Mouse (Mus musculus) heart, embryonic 12.5 days (tissue): ENCODE results near the gene Itga11. TPM values are rescaled to one million over a fixed set of nuclear protein-coding genes. Genes with fewer than 3 reads are reported as not detected.

ENCODE experiments used
- ATAC-seq: fragments of 200-750 bp; cut with Nextera tagmentation; 2 replicates; pipeline ENCODE4 v1.8.0; 2017; ENCODE audit warnings: moderate TSS enrichment, moderate library complexity; ENCODE audit not compliant: insufficient number of reproducible peaks, low FRiP score
- H3K27ac ChIP-seq: fragments of 300-500 bp; sonication (generic); 2 replicates; pipeline ENCODE4 v1.5.1; 2016; ENCODE audit warnings: mild to moderate bottlenecking, moderate library complexity; ENCODE audit not compliant: poor library complexity, severe bottlenecking
- H3K27me3 ChIP-seq: fragments of 300-500 bp; sonication (generic); replicated peaks from 2 replicates; pipeline ENCODE4 v1.6.1; 2016; ENCODE audit warnings: mild to moderate bottlenecking, moderate library complexity
- H3K36me3 ChIP-seq: fragments of 300-500 bp; sonication (generic); 2 replicates; pipeline ENCODE4 v1.6.1; 2016; ENCODE audit warnings: mild to moderate bottlenecking, moderate library complexity
- H3K4me1 ChIP-seq: fragments of 300-500 bp; sonication (generic); replicated peaks from 2 replicates; pipeline ENCODE4 v1.6.1; 2016; ENCODE audit warnings: mild to moderate bottlenecking
- H3K4me2 ChIP-seq: fragments of 300-500 bp; sonication (generic); 2 replicates; pipeline ENCODE4 v1.6.1; 2016; ENCODE audit warnings: mild to moderate bottlenecking, moderate library complexity
- H3K4me3 ChIP-seq: fragments of 300-500 bp; sonication (generic); 2 replicates; pipeline ENCODE4 v1.5.1; 2016; ENCODE audit warnings: mild to moderate bottlenecking
- H3K9ac ChIP-seq: fragments of 300-500 bp; sonication (generic); 2 replicates; pipeline ENCODE4 v1.6.1; 2016; ENCODE audit warnings: mild to moderate bottlenecking, moderate library complexity
- H3K9me3 ChIP-seq: fragments of 300-500 bp; sonication (generic); replicated peaks from 2 replicates; pipeline ENCODE4 v1.6.1; 2016; ENCODE audit warnings: mild to moderate bottlenecking, moderate library complexity
- WGBS: fragments of 180-500 bp; shearing (Covaris S2); methylation state at CpG from one replicate; pipeline ENCODE4 v1.1.7; 2016; 5-methylcytosine and 5-hydroxymethylcytosine counted together
- polyA plus RNA-seq: library from polyadenylated mRNA; unstranded; fragments of >200 nt; fragmentation: Nextera tagmentation; extraction: Ambion mirVana; gene quantifications from 2 replicates; pipeline ENCODE4 v1.2.1, GENCODE M21; 2016

Itga11 gene
- polyA plus RNA-seq, 1 experiment from 2014 or later: 1.00 TPM

DNA sequence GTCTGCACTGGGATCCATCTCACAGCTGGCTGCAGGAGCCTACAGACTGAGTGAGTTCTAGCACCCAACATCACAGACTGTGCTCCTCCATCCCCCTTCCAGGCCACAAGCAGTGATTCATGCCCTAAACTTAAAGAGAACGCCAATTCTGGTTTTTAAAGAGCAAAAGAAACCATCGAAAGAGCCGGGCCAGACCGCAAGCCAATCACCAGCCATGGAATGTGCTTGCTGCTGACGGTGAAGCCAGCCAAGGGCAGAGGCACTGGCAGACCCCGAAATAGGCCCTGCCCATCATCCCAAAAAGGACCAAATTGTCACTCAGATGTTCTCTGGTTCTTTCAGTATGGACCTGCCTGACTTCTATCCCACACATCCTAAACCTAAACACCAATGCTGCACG, 6.7 kb downstream of the Itga11 start:
- Histone ChIP-seq H3K36me3 (no peaks in the 10 kb centered on the region), H3K9me3 (no peaks in the 10 kb centered on the region), H3K27ac (no peak overlapping the region), H3K27me3 (peaks cover 16% of the 10 kb centered on the region), H3K4me2 (no peak overlapping the region), H3K4me3 (no peak overlapping the region), H3K9ac (no peak overlapping the region), H3K4me1 (peaks cover under 1% of the 10 kb centered on the region; the same call in 1 of the 2 replicates)
- no peak for ATAC-seq
- 78% methylated on average over 7 of the region's 7 CpGs for WGBS

GRCm38 (mm10) chr9:62689748-62690147, 12.1 kb downstream of the Itga11 start:
- ATAC-seq: no peak
- Histone ChIP-seq H3K27me3 (peaks cover 12% of the 10 kb centered on the region), H3K27ac (no peak overlapping the region), H3K9me3 (no peaks in the 10 kb centered on the region), H3K36me3 (no peaks in the 10 kb centered on the region), H3K4me1 (peaks cover under 1% of the 10 kb centered on the region; the same call in 1 of the 2 replicates), H3K9ac (no peak overlapping the region), H3K4me3 (no peak overlapping the region), H3K4me2 (no peak overlapping the region)
- WGBS: 83% methylated on average over 10 of the region's 10 CpGs

DNA sequence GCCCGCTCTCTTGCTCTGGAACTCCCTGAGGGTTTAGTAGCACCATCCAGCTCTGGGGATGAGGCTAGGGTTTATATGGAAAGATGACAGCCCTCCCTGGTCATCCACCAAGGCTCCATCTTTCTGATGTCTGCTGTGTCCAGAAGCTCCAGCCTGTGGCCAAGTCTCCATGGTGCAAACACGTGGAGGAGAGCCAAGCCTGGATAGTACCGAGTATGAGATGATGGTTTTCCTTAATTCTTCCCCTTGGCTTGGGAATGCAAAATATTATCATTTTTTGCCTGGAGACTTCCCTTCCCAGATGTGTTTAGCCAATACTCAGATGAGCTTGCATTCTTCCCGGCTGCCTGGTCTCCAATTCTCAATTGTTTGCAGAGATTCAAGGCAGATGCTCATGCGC, 16.4 kb downstream of the Itga11 start:
- Histone ChIP-seq H3K4me1 (peaks cover 26% of the 10 kb centered on the region), H3K4me2 (no peak overlapping the region), H3K9me3 (no peaks in the 10 kb centered on the region), H3K27me3 (peaks cover 8% of the 10 kb centered on the region), H3K4me3 (no peak overlapping the region), H3K36me3 (no peaks in the 10 kb centered on the region), H3K9ac (no peak overlapping the region), H3K27ac (no peak overlapping the region)
- no peak for ATAC-seq
- WGBS: 87% methylated on average over 5 of the region's 5 CpGs

DNA sequence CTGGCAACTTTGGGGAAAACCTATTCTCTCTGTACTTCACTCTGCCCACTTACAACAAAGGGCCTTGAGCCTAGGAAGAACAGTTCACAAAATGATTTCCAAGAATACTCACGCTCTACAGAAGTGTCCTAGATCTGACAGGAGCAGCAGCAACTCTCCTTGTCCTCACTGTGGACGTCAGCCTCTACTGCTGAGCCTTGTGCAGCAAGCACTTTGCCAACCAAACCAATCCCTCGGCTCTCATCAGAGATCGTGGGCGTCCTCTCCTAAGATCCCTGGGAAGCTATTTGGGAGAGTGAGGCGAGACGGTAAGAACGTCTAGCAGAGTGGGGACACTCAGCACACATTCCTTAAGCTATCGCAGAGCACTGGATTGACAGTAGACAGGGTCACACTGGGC, 17.6 kb downstream of the Itga11 start:
- H3K27me3 ChIP-seq: peaks cover 5% of the 10 kb centered on the region
- H3K9me3 ChIP-seq: no peaks in the 10 kb centered on the region
- ATAC-seq: no peak
- peak overlapping the region; percentile 28 for H3K4me2 ChIP-seq
- whole genome bisulfite sequencing: 35% methylated on average over 9 of the region's 9 CpGs
- peaks cover 26% of the 10 kb centered on the region for H3K4me1 ChIP-seq
- no peaks in the 10 kb centered on the region for H3K36me3 ChIP-seq
- peak overlapping the region; percentile 3; the same call in 1 of the 2 replicates for H3K27ac ChIP-seq
- H3K4me3 ChIP-seq: no peak overlapping the region
- H3K9ac ChIP-seq: no peak overlapping the region

DNA sequence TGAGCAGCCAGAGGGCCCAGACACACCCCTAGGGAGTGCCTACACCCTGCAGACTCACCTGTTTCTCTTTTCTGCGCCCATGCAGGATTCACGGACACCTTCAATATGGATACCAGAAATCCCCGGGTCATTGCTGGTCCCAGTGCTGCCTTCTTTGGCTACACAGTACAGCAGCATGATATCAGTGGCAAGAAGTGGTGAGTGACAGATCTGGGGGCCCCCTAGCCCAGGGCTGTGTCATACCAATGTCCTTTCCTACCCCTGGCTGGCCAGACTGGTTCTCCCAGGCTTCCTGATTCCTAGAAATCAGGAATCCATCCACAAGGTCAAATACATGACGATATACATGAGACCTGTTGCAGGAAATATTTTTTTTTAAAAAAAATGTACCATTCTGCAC, 19.2 kb downstream of the Itga11 start:
- Histone ChIP-seq H3K9me3 (no peaks in the 10 kb centered on the region), H3K4me1 (peaks cover 26% of the 10 kb centered on the region), H3K36me3 (no peaks in the 10 kb centered on the region), H3K9ac (0 out of 2 replicates have a peak overlapping the region, but pooled peaks have one; percentile 26), H3K4me2 (peak overlapping the region; percentile 42), H3K4me3 (no peak overlapping the region), H3K27me3 (peaks cover 4% of the 10 kb centered on the region), H3K27ac (peak overlapping the region; percentile 73; the same call in 1 of the 2 replicates)
- peak; percentile 67 for ATAC-seq
- 50% methylated on average over 4 of the region's 4 CpGs for WGBS

DNA sequence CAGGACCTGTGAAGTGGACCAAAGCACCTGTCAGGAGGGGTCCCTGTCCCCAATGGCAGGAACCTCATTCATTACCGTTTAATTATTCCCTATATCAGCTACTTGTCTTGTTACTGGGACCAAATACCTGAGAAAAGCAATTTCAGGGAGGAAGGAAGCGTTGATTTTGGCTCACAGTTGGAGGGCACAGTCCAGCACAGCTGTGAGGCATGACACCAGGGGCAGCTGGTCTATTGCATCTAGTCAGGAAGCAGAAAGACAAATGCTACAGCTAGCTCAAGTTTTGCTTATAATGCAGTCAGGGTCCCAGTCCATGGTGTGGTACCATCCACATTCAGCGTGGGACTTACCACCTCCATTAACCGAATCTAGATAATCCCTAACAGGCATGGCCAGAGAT, 29.6 kb downstream of the Itga11 start:
- ATAC-seq: no peak
- no peak overlapping the region for H3K27ac ChIP-seq
- 84% methylated on average over 4 of the region's 4 CpGs for WGBS
- H3K27me3 ChIP-seq: no peaks in the 10 kb centered on the region
- no peak overlapping the region for H3K4me3 ChIP-seq
- no peaks in the 10 kb centered on the region for H3K36me3 ChIP-seq
- H3K4me1 ChIP-seq: 0 out of 2 replicates have a peak, but pooled peaks cover 5% of the 10 kb centered on the region
- no peak overlapping the region for H3K9ac ChIP-seq
- no peak overlapping the region for H3K4me2 ChIP-seq
- H3K9me3 ChIP-seq: no peaks in the 10 kb centered on the region

DNA sequence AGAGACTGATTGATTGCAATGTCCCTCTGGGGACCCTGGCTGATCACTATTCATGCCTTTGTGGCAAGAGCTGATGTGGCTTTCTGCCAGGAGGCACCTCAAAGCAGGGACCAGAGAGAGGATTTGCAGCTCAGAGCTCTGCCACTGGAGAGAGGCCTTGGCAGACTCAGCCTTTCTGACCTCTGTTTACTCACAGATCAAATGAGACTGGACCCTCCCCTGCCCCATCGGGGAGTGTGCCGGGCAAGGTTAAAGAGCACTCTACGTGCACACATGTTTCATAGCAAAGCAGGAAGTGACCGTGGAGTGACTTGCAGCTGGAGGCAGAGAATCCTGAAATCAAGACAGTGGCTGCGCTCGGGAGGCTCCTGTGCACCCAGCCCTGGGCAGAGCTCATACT, 30.2 kb downstream of the Itga11 start:
- Histone ChIP-seq H3K9ac (no peak overlapping the region), H3K4me3 (no peak overlapping the region), H3K36me3 (no peaks in the 10 kb centered on the region), H3K4me2 (no peak overlapping the region), H3K4me1 (0 out of 2 replicates have a peak, but pooled peaks cover 9% of the 10 kb centered on the region), H3K27ac (no peak overlapping the region), H3K27me3 (no peaks in the 10 kb centered on the region), H3K9me3 (no peaks in the 10 kb centered on the region)
- WGBS: 53% methylated on average over 6 of the region's 6 CpGs
- no peak for ATAC-seq

- Histone ChIP-seq H3K27ac (no peak overlapping the region), H3K9ac (no peak overlapping the region), H3K27me3 (no peaks in the 10 kb centered on the region), H3K4me2 (no peak overlapping the region), H3K4me3 (no peak overlapping the region), H3K9me3 (peaks cover 3% of the 10 kb centered on the region; the same call in 1 of the 2 replicates), H3K36me3 (no peaks in the 10 kb centered on the region), H3K4me1 (0 out of 2 replicates have a peak, but pooled peaks cover 9% of the 10 kb centered on the region)
- ATAC-seq: no peak
- WGBS: 78% methylated on average over 5 of the region's 5 CpGs
Measured at GRCm38 (mm10) chr9:62709983-62710382, 32.4 kb downstream of the Itga11 start.

DNA sequence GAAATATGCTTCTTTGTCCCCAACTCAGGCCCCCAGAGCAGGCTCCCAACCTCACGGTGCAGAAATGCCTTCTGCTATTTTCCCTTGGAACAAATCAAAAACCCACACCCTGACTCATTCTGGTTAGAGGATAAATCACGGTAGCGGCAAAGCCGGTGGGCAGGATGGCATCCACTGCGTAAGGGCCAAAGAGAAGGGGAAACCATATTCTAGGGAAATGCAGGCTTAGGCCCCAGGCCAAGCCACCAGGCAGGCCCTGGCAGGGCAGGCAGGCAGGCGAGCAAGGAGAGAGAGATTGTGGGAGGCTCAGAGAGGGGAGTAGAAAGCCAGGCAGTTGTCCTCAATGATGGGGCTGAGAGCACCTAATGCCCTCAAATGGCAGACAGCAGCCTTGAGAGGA, 34.7 kb downstream of the Itga11 start:
- Histone ChIP-seq H3K4me3 (no peak overlapping the region), H3K36me3 (no peaks in the 10 kb centered on the region), H3K4me2 (no peak overlapping the region), H3K27ac (no peak overlapping the region), H3K9ac (no peak overlapping the region), H3K9me3 (peaks cover 3% of the 10 kb centered on the region; the same call in 1 of the 2 replicates), H3K4me1 (0 out of 2 replicates have a peak, but pooled peaks cover 9% of the 10 kb centered on the region), H3K27me3 (0 out of 2 replicates have a peak, but pooled peaks cover 7% of the 10 kb centered on the region)
- no peak for ATAC-seq
- WGBS: 76% methylated on average over 6 of the region's 6 CpGs

GRCm38 (mm10) chr9:62713040-62713439, 35.4 kb downstream of the Itga11 start:
- H3K9ac ChIP-seq: no peak overlapping the region
- H3K4me3 ChIP-seq: no peak overlapping the region
- WGBS: 81% methylated on average over 8 of the region's 8 CpGs
- H3K4me1 ChIP-seq: 0 out of 2 replicates have a peak, but pooled peaks cover 9% of the 10 kb centered on the region
- peaks cover 3% of the 10 kb centered on the region; the same call in 1 of the 2 replicates for H3K9me3 ChIP-seq
- H3K36me3 ChIP-seq: no peaks in the 10 kb centered on the region
- no peak overlapping the region for H3K27ac ChIP-seq
- no peak for ATAC-seq
- 0 out of 2 replicates have a peak, but pooled peaks cover 7% of the 10 kb centered on the region for H3K27me3 ChIP-seq
- no peak overlapping the region for H3K4me2 ChIP-seq

DNA sequence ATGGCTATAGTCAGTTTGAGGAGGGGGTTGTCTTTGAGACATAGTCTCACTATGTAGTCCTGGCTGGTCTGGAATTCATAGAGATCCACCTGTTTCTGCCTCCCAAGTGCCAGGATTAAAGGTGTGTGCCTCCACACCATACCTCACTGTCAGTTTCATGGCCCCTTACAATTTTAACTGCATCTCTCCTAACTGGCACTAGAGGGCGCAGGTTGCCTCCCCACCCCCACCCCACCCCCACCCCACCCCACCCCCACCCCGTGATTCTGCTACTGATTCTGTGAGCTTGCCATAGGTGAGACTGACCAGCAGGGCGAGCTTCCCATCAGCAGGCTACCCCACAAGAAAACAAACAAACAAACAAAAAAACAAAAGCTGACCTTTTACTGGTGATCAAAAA, 36.7 kb downstream of the Itga11 start:
- no peak for ATAC-seq

GRCm38 (mm10) chr9:62717982-62718381, 40.4 kb downstream of the Itga11 start:
- no peak for ATAC-seq
- Histone ChIP-seq H3K4me2 (no peak overlapping the region), H3K27me3 (0 out of 2 replicates have a peak, but pooled peaks cover 7% of the 10 kb centered on the region), H3K27ac (no peak overlapping the region), H3K4me3 (no peak overlapping the region), H3K9me3 (peaks cover 3% of the 10 kb centered on the region; the same call in 1 of the 2 replicates), H3K4me1 (peaks cover 13% of the 10 kb centered on the region), H3K36me3 (no peaks in the 10 kb centered on the region), H3K9ac (no peak overlapping the region)
- WGBS: 43% methylated on average over 8 of the region's 8 CpGs

More for the DNA sequence above, 36.7 kb downstream of the Itga11 start:
- 51% methylated on average over 3 of the region's 3 CpGs for WGBS
- Histone ChIP-seq H3K36me3 (no peaks in the 10 kb centered on the region), H3K9ac (no peak overlapping the region), H3K9me3 (peaks cover 3% of the 10 kb centered on the region; the same call in 1 of the 2 replicates), H3K4me2 (no peak overlapping the region), H3K4me3 (no peak overlapping the region), H3K27ac (no peak overlapping the region), H3K4me1 (0 out of 2 replicates have a peak, but pooled peaks cover 6% of the 10 kb centered on the region), H3K27me3 (0 out of 2 replicates have a peak, but pooled peaks cover 7% of the 10 kb centered on the region)
